Mouse (Mus musculus) gastrocnemius, adult 2 months (tissue): ENCODE results near the gene Rpl27. TPM values are rescaled to one million over a fixed set of nuclear protein-coding genes. Genes with fewer than 3 reads are reported as not detected.
"Not testable (repeated sequence)": the region's sequence is repeated elsewhere in the genome, so short reads cannot be mapped to it uniquely, and the experiment has no call there.

Experiments used
- DNase-seq: peaks from one replicate; pipeline ENCODE4 v3.0.0; 2022
- H3K27ac ChIP-seq: fragments of 200-600 bp; 2 replicates; pipeline ENCODE4 v1.8.1; 2022; ENCODE audit warnings: mild to moderate bottlenecking
- H3K4me3 ChIP-seq: fragments of 200-600 bp; 2 replicates; pipeline ENCODE4 v1.8.1; 2022; ENCODE audit warnings: mild to moderate bottlenecking, moderate library complexity
- CTCF ChIP-seq: fragments of 200-600 bp; IDR thresholded peaks from 2 replicates; pipeline ENCODE4 v1.8.1; 2022; ENCODE audit warnings: antibody characterized with exemption, mild to moderate bottlenecking, moderate library complexity
- intact Hi-C: fragments of 180-260 bp; cut with DNase I; formaldehyde crosslinking; loops from one replicate; pipeline ENCODE4 v1.15.1; 2025
- total RNA-seq, 2 experiments: library from RNA; stranded (reverse); gene quantifications; 2 replicates each; pipeline ENCODE4 v1.2.3; 2021

Gene Rpl27
- total RNA-seq, 2 experiments from 2014 or later = 31.9 to 49.4 TPM

GRCm38 (mm10) chr11:101465101-101465868, 23.2 kb downstream of the Rpl27 start:
- peak; percentile 85 for DNase-seq
- Histone ChIP-seq H3K27ac (peak overlapping the region; percentile 89), H3K4me3 (peak overlapping the region; percentile 92)
- TF ChIP-seq CTCF = no peak
- intact Hi-C loops = loop anchor here (5.0 kb wide), 1 partner anchor 87 kb away; the partner anchor contains the start of genes Brca1 and Nbr1

- Histone ChIP-seq H3K4me3 (peak within 1 kb of the TSS; percentile 94), H3K27ac (peak within 1 kb of the TSS; percentile 89)
- intact Hi-C loops = loop anchor here (5.0 kb wide), 1 partner anchor 86 kb away; the partner anchor contains the start of genes Brca1 and Nbr1
- DNase-seq = peak; percentile 87
- TF ChIP-seq CTCF = peak; percentile 27; the same call in 1 of the 2 replicates
Measured at GRCm38 (mm10) chr11:101465869-101466551, 23.9 kb downstream of the Rpl27 start, which contains the start of gene Vat1. TSS of gene Vat1 (minus strand) at chr11:101466230.

GRCm38 (mm10) chr11:101466552-101466950, 24.5 kb downstream of the Rpl27 start:
- intact Hi-C loops = loop anchor here (5.0 kb wide), 1 partner anchor 86 kb away; the partner anchor contains the start of genes Brca1 and Nbr1
- Histone ChIP-seq H3K4me3 (peak overlapping the region; percentile 92), H3K27ac (peak overlapping the region; percentile 89)
- DNase-seq = not testable (repeated sequence)

GRCm38 (mm10) chr11:101467477-101468262, 25.6 kb downstream of the Rpl27 start:
- peak overlapping the region; percentile 85 for H3K27ac ChIP-seq
- intact Hi-C loops = loop anchor here (5.0 kb wide), 1 partner anchor 85 kb away; the partner anchor contains the start of genes Brca1 and Nbr1
- peak overlapping the region; percentile 94 for H3K4me3 ChIP-seq
- peak; percentile 80 for DNase-seq
- TF ChIP-seq CTCF = peak; percentile 65

DNA sequence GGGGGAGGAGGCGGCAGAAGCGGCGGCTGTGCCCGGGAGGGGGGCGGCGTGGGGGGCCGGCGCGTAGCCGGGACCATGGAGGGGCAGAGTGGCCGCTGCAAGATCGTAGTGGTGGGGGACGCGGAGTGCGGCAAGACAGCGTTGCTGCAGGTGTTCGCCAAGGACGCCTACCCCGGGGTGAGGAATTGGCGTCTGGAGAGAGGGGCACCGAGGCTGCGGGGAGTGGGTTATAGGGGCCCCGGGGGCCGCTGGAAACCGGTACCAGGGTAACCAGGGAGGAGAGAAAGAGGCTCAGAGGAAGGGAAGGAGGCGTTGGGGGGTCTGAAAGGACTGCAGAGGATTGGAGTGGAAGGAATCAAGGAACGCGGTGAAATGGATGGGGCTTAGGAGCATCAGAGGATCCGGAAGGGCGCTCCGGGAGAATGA, 26.2 kb downstream of the Rpl27 start:
- intact Hi-C loops = loop anchor here (5.0 kb wide), 1 partner anchor 84 kb away; the partner anchor contains the start of genes Brca1 and Nbr1
- Histone ChIP-seq H3K4me3 (peak overlapping the region; percentile 94), H3K27ac (peak overlapping the region; percentile 85)
- DNase-seq = no peak
- TF ChIP-seq CTCF = no peak

- intact Hi-C loops = loop anchor here (5.0 kb wide), 1 partner anchor 84 kb away; the partner anchor contains the start of genes Brca1 and Nbr1
- Histone ChIP-seq H3K4me3 (peak overlapping the region; percentile 94), H3K27ac (peak overlapping the region; percentile 85)
- DNase-seq = no peak
- no peak for TF ChIP-seq CTCF
Measured at GRCm38 (mm10) chr11:101468731-101469130, 26.6 kb downstream of the Rpl27 start.

DNA sequence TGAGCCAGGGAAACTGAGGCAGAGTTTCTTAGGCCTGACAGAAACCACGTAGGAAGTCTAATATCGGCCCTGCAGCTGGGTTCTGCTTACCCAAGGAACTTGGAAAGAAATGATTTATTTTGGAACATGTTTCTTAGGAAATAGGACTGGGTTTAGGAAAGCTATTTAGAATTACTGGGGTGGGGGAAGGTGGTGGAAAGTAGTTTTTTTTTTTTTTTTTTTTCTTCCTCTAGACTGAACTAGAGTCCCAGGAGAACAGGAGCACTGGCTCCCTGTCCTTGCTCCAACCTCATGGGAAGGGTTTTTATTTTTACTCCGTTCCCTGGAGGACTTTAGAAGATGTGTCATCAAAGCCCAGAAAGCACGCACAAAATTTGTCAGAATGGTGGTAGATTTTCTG, 27.1 kb downstream of the Rpl27 start:
- H3K4me3 ChIP-seq = peak overlapping the region; percentile 94
- H3K27ac ChIP-seq = peak overlapping the region; percentile 85
- intact Hi-C loops = loop anchor here (5.0 kb wide), 1 partner anchor 83 kb away; the partner anchor contains the start of genes Brca1 and Nbr1
- no peak for DNase-seq
- TF ChIP-seq CTCF = no peak

DNA sequence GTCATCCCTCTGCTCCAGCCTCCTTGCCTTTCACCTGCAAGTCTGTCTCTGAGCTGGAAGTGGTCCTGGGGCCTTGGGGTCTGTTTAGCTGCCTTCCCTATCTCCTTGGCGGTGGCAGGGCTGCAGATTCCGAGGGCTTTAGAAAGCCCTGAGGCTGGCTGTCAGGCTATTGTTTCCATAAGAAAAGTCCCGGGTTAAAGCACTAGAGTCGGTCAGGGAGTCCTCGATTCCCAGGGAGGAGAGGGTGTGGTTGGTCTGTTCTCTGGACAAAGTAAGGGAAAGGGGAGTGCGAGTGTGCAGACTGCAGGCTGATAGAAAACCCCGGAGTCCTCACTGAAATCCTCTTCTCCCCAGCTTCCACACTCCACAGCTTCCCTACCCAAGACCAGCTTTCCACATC, 28.1 kb downstream of the Rpl27 start:
- no peak for DNase-seq
- no peak for TF ChIP-seq CTCF
- H3K4me3 ChIP-seq = no peak overlapping the region
- intact Hi-C loops = no loop called here
- no peak overlapping the region for H3K27ac ChIP-seq

DNA sequence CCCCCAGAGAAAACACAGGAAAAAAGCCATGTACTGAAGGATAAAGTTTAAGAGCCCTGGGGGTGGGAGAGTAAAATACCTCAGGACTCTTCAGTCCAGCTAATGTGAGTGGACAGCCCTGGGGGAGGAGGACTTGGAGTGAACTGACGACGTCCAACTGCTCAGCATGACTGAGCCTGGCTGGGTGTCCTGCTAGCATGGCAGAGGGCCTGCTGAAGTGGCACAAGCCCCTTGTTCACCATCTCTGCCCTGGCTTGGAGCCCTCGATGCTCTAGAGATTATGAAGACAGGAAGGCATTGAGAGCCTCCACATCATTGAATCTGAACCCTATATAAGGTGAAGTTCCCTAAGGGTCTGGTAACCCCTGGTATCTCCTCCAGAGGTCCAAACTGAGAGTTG, 29.8 kb downstream of the Rpl27 start:
- intact Hi-C loops = no loop called here
- Histone ChIP-seq H3K4me3 (no peak overlapping the region), H3K27ac (no peak overlapping the region)
- DNase-seq = no peak
- no peak for TF ChIP-seq CTCF

DNA sequence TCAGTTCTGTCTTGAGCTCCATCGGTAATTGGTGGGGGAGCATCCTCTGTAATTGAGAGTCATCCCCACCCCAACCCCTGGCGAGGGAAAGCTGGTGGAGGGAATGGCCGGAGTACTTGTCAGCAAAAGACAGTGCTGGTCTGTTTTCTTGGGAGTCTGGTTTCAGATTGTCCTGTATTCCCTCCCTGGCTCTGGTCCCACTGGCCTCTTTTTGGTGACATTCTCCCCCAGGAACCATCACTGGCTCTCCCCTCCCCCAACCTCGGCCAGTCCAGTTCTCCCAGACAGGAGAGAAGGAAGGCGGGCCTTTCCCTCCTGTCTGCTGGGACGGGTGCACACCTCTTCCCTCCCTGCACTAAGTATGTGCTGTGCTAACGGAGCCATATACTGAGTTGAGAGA, 30.2 kb downstream of the Rpl27 start:
- TF ChIP-seq CTCF = no peak
- Histone ChIP-seq H3K27ac (no peak overlapping the region), H3K4me3 (no peak overlapping the region)
- no peak for DNase-seq
- intact Hi-C loops = no loop called here

GRCm38 (mm10) chr11:101473686-101474085, 31.6 kb downstream of the Rpl27 start:
- intact Hi-C loops, H3K4me3 ChIP-seq, H3K27ac ChIP-seq, DNase-seq: not testable (repeated sequence)

DNA sequence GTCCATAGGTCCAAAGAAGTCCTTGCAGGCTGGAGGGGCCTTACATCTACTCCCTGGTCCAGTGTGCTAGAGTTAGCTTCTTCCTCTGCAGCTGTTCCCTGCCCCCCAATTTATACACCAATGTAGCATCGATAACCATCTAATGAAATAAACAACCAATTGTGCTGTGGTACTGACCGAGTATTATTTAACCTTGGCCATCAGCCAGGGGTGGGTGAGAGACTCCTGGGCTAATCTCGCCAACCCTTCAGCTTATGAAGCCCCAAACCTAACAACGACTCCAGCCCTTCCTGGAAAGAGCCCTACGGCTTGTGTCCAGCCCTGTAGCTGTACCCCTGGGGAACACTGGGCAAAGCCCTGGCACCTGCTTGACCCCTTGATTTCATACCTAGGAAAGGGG, 32.2 kb downstream of the Rpl27 start:
- DNase-seq = no peak
- intact Hi-C loops = no loop called here
- H3K27ac ChIP-seq = no peak overlapping the region
- H3K4me3 ChIP-seq = no peak overlapping the region
- TF ChIP-seq CTCF = no peak

- H3K27ac ChIP-seq, H3K4me3 ChIP-seq, intact Hi-C loops, DNase-seq: not testable (repeated sequence)
Measured at GRCm38 (mm10) chr11:101476361-101476760, 34.3 kb downstream of the Rpl27 start.
